Mouse (Mus musculus): Measurements from ENCODE around the gene Tcf7l2.

Gene Tcf7l2

DNA sequence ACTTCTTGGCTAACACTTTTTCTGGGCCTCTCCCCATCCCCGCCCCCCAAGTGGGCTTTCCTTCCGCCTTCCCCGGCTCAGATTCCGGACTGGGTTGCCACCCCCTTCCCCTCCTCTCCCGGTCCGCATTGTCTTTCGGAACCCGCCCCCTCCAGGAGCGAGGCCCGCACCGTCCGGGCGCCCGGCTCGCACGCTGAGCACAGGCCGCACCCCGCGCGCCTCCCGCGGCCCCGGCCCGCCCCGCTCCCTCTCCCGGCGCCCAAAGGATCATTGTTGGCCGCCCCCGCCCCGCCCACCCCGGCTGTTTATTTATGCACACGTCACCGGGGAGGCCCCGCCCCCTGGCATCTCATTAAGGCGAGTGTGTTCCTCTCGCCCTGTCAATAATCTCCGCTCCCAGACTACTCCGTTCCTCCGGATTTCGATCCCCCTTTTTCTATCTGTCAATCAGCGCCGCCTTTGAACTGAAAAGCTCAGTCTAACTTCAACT is at the start of gene Tcf7l2:
TSS of gene Tcf7l2 (plus strand) at position 382 of the 490 bp plus-strand sequence.
- peak; percentile 90 for DNase-seq

DNA sequence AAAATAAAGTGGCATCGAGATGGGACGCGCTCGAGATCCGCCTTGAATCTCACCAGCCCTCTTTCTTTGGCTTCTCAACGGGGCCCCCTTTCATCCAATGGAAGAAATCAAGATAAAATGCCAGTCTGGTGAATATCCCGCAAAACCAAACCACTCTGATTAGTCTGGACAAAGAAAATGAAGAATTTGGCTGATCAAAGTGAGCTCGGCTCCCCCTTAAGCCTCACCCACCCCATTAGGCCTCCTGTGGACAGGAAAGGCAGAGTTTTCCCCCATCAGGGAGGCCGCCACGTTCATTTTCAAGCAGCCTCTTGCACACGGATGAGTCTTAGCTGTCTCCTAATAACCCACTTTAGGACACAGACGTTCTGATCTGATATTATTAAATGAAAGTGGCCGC is 47.0 kb upstream of the Tcf7l2 start:
- no peak for DNase-seq

DNA sequence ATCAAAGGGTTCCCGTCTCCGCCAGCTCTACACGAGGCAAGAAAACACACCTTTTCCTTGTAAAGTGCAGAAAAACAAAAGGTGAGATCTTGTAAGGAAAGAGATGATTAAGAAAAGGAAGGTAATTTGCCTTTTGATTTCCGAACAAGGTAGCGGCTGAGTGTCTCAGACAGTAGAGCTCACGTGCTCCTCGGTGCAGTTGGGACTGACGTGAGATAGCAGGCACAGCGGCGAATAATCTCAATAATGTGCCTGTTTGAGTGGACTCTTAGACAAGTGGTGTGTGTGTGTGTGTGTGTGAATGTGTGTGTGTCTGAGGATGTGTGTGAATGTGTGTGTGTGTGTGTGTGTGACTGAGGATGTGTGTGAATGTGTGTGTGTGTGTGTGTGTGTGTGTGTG is 46.2 kb upstream of the Tcf7l2 start:
- no peak for DNase-seq

DNA sequence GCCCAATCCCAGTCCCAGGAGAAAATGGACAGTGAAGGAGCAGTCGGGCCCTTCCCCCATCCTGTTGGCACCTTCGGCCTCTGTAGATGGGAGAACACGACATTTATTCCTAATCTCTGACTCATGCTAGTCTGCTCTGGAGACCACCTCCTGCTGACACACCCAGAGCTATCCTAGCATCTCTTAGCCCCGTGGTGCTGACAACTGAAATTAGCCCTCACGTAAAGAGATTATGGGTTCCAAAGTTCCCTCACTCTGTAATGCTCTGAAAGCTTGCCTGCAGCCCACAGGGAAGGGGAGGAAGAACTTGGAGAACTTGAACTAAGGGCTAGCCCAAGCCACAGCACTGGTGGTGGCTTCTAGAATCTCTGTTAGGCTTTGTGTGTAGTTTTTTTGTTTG is 42.7 kb upstream of the Tcf7l2 start:
- DNase-seq, result no peak

DNA sequence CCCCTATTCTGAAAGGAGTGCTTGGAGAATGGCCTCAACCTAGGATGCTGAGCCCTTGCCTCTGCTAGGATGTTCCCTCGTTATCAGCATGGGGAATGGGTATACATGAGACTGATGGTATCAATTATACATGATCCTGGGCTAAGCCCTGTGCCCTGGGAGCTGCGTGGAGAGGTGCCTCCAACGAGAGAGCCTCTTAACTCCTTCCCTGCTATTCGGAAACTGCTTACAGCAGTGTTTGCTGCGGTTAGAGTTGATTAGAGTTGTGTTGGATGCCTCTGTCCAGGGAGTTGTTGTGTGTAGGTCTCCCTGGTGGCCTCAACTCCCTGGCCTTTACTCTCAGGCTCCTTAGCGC is 41.4 kb upstream of the Tcf7l2 start:
- no peak for DNase-seq

DNA sequence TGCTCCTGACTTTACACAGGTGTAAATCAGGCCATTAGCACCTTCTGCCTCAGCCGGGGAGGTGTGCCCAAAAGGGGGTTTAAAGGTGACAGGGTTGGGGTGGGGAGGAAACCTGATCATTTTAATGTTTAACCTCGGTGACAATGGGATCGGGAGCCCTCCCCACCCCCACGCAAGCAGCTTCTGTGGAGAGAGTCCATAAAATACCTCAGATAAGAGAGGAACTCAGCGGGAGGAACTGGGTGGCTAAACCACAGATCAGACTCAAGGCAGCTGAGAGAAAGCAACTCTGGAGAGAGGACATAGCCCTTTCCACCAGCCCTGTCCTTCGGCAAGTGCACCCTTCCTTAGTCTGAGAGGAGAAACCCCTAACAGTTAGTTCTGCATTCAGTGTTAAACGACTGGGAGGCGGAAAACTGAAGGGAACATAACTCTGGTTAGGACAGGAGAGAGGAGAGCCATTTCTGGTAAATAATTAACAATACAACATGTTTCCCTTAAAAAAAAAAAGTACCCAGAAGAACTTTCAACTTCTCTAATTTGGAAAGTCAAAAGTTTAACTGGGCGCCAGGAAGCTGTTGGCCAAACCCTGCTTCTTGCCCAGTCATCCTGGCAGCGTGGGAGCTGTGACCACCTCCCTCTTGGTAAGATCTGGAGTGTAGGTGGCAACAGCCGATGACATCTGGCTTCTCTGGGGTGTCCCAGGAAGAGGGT is 40.9 kb upstream of the Tcf7l2 start:
- peak; percentile 7 for DNase-seq

DNA sequence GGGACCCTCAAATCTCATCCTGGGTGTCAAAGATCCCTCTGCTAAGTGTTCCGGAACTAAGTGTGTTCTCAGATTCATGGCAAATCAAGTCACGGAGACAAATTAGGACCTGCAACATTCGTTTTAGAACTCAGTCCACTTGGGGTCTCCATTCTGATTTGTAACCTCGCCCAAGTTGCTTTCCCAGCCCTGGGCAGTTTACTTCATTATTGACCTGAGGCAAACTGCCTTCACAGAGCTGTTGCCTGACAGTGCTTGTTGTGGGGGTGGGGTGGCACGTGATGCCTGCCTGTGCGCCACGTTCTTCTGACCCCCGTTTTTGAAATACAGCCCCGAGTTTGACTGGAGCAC is 40.4 kb upstream of the Tcf7l2 start:
- DNase-seq, result no peak

DNA sequence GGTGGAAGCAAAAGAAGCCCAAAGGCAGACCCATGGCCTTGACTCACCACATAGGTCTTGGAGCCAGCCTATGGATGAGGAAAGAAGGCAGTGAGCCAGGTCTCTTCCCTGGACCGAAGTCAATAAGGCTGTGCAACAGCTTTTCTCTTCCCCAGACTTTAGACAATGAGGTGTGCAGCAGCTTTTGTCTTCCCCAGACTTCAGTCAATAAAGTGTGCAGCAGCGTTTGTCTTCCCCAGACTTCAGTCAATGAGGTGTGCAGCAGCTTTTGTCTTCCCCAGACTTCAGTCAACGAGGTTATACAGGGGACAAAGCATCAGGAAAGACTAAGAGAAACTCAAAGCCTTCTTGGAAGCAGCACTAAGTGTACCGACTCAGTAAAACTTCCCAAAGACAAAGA is 39.5 kb upstream of the Tcf7l2 start:
- DNase-seq, result no peak

DNA sequence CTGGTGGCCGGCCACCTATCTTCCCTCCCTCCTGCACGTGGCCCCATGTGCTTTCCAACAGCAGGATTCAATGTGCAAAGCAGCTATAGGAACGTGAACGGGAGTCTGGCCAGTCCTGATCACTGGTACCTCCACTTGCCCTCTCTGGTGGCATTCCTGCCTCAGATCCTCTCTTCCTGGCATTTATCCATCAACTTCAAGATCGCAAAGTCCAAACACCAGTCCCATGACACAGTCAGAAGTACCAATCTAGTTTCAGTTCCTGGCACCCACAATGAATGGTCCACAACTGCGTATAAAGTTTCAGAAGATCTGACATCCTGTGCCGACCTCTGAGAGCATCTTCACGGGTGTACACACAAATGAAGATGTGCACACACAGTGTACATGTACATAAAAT is 38.9 kb upstream of the Tcf7l2 start:
- DNase-seq, result no peak

DNA sequence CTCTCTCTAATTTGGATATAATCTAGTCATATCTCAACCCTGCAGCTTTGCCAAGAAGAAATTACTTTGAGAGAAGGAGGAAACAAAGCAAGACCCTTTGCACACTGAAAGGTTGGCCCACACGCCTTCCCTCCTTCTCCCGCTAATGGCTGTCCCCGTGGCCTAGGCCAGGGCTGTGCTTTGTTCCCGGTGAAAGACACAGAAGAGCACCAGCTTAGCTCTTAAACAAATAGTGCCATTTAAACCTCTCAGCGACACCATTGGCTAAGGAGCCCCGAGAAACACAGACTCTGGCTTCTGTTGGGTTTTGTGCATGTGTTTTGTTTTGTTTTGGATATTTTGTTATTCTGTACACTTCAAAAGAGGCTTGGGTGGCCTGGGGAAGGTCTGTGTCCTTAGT is 37.5 kb upstream of the Tcf7l2 start:
- DNase-seq, result no peak

DNA sequence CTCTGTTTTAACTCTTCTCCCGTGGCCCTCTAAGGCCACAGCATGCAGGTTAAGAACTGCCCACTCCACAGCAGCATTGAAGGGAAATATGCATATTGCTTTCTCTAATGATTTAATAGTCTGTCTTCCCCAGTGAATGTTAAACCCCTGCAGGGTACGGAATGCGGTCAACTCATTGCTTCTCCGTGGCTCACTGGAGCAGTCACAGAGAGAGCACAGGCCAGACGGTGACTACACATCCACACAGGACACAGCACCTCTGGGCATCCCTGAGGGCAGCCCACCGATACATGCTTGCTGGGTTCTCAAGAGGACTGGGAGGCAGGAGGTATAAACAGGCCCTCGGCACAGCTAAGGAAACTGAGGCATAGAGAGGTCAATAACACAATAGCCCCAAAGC is 35.3 kb upstream of the Tcf7l2 start:
- DNase-seq, result no peak

DNA sequence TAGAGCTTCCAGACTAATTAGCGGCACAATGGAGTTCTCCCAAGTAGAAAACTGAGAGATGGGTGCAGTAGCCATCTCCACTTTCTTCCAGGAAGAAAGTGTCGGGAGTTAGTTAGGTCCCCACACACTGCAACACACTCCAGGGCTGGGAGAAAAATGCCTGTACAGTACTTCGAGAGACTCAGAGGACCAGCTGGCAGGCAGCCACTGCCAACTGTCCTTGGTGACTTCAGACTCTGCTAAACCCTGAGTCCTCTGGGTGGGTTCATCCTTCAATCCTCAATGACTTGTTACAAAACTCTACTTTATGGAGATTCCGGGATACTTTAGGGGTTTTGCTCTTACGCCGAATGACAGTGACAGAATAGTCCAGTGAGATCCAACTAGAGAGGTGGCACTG is 34.8 kb upstream of the Tcf7l2 start:
- no peak for DNase-seq

DNA sequence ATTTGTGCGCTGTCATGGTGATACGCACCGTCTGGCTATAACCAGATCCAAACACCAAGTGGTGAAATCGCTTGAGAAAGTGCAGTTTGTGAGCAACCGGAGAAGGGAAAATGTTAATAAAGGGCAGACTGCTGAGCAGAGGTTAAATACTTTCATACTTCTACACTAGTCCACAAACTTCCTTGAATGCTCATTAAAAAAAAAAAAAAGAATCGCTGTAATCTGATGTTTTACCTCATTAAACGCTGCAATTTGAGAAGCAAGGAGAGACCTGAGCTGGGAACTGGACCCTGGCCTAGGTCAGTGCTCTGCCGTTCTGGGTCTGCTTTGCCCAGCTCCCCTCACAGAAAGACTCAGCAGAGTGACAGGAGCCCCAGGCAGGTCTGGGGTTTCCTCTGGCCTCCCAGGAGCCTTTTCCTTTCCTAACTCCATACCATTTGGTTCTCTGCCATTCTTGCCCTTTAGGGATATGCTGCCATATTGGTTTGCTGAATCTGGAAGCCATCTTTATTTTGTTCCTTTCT is 33.5 kb upstream of the Tcf7l2 start:
- DNase-seq, result no peak

DNA sequence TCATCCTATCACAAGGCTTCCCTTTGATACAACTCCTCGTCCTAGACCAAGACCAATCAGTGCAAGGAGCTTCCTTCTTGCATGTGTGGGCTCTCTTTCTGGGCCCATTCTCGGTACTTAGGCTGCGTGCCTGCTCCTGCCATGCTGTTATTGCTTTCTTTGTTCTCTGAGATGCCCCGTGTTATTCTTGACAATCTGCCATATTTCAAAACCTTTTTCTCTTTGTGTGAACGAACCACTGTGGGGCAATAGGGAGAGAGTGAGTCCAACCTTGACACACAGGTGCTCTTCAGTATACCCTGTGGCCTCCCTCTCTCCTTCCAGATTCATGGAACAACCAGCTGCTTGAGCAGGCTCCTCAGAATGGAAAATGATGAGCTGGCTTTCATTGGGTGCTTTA is 30.8 kb upstream of the Tcf7l2 start:
- no peak for DNase-seq

DNA sequence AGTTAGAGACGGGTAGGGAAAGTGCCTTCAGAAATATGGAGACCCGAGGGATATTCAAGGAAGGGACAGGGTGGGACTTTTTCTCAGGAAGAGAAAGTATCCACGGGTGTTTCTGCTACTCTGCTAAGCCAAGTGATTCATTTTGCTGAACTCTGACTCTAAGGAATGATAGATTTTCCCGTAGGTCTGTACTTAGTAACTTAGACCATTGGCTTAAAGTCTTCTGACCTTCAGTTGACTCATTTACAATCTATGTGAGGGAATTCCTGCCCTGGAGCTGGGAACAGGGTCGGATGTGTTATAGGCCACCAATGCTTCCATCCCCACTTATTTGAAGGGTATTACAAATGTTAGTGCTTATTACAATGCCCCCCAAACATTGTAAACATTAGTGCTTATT is 29.9 kb upstream of the Tcf7l2 start:
- no peak for DNase-seq

DNA sequence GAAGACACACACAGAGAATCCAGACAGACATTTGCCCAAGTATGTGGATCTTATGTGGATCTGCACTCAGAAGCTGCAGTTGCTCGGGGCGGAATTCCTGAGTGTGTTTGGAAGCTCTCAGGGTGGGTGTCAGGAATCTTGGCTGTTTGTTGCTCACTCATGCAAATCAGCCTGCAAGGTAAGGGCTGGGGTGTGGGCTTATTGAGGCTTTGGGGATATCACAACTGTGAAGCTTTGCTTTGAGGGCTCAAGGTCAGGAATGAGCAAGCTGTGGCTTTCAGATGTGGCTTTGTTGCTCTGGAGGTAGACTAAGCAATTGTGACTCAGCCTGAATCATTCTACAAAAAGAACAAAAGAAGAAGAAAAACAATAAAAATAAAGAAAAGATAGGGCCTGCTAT is 28.9 kb upstream of the Tcf7l2 start:
- DNase-seq, result no peak

DNA sequence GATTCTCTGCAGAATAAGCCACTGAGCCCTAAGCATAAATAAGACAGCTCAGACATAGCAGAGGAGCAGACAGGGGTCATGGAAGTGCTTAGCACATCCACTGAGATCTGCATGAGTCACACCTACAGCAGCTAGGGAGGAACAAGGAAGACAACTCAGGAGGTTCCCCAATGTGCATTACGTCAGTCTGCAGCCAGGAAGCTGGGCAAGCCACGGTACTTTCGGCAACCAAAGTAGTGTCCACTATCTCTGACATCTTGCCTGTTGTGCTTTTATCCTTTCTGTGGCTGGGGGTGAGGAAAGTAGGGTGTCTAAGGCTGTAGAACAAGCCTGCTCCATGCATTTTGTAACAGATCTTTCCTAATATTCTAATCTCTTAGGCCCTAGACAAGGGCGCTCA is 27.6 kb upstream of the Tcf7l2 start:
- no peak for DNase-seq

DNA sequence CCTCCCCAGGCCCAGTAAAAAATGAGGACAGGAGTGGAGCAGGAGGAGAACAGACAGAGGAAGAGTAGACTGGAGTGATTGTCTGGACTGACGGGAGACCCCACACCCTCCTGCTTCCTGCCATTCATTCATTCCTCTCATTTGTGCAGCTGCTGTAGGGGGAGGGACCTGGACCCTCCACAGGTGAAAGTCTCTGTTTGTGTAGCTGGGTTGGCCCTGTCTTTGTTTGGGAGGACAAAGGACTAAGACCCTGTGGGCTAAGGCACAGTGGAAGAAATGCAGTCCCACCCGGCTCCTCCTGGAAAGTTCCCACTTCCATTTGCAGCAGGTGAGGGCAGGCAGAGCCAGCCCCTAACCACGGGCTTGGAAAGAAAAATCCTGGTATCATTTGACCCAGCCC is 27.0 kb upstream of the Tcf7l2 start:
- no peak for DNase-seq

DNA sequence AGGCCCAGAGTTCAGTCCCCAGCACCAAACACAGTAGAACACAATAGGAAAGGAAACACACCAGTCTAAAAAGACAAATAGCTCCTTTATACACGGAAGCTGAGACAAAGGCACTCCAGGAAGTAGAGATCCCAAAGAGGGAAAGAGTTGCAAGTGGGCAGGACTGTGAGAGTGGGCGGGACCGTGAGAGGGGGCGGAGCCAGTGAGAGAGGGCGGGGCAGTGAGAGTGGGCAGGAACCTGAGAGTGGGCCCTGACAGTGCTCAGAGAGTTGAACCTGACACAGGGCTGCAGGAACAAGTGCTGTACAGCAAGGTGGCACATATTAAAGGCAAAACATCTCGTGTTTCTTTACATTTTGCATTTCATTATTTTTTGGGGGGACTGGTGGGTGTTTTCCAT is 22.5 kb upstream of the Tcf7l2 start:
- DNase-seq, result no peak

DNA sequence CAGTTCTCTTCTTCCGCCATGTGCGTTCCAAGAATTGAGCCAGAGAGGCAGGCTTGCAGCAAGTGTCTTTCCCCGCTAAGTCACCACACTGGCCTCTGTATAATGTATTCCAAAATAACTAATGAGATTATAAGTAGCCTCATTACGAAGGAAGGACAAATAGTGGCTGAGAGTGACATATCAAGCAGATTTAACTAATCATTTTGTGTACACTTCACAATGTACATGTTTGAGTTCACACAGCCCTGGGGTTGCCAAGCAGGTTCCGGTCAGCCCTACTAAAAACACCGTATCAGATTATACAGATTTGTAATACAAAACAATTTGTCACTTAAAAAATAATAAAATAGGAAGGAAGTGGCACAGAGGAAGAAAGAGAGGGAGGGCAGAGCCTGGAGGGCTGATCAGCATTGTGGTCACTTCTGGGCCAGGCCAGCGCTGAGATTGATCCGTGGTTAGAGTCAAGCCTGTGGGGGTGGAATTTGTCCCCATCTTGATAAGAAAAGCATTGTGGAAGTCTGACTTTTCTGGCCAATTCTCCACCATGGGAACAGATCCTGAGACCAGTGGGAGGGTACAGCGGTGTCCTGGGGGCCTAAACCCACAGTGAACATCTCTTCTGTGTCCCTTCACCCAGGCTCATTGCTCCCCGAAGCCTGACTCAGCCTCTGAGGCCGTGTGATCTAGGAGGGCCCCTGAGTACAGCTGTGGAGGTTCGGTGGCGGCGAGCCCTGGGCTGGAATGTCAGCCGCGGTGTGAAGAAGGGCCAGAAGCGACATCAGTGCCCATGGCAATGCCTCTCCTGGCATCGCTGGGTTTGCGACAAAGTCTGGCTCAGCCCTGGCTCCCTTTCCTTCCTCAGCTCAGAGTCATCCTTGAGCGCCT is 21.9 kb upstream of the Tcf7l2 start:
- no peak for DNase-seq

DNA sequence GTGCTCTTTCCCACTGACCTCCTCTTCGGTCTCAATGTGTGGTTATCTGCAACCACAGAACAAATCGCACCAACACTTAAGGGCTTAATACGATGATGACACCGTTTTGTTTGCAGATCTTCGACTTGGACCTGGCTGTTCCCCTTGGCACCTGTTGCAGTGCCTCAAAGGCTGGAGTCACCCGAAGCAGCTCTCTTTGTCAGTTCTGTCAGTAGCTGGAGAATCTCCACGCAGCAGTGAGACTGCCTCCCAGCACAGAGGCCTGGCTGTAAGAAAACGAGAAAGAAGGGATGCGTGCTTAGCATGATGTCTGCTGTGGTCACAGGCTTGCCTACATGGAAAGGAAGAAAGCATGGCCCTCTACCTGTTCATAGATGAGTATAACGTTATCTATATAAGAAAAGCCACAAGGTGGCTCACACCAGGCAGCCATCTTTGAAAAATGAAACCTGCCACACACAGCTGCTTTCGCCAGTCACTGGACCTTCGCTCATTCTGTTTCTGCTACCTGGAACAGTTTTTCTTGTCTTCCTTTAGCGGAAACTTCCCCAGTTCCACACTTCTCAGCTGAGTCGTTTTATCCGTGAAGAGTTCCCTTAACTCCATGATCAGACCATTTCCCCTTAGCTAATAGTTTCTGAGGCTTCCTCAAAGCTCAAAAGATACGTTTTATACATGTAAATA is 21.1 kb upstream of the Tcf7l2 start:
- no peak for DNase-seq

DNA sequence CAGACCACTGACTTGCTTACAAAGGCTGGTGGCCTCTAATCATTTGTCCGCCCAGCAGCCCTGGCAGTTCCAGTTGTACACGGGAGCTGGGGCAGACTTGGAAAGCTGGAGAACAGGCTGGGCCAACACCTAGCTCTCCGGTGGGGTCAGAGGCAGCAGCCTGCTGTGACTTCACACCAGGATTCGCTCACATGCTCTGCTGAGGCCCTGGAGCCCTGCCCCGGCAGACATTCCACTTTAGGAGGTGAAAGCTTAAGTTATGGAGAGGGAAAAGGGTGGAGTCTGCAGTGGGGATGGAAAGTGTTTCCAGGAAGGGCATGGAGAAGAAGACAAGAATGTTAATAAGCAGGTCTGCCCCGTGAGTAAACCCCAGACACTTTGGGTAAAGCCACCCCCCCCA is 19.2 kb upstream of the Tcf7l2 start:
- DNase-seq, result no peak

DNA sequence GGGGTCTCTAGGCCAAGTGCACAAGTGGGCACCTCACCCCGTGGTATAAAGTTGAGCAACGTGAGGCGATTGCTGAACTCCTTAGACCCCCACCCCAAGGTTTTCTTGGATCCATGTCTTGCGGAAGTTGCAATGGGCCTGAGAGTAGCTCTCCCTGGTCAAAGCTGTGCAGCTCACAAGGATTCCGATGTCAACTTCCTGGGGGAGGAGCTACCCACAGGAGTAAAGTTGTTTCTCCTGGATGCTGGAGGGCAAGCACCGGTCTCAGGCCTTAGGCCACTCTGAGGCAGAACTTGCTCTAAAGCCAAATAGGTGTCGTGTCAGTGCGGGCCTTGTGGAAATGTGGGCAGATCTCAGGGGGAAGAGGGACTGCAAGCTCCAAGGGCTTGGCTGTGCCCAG is 12.2 kb upstream of the Tcf7l2 start:
- no peak for DNase-seq

DNA sequence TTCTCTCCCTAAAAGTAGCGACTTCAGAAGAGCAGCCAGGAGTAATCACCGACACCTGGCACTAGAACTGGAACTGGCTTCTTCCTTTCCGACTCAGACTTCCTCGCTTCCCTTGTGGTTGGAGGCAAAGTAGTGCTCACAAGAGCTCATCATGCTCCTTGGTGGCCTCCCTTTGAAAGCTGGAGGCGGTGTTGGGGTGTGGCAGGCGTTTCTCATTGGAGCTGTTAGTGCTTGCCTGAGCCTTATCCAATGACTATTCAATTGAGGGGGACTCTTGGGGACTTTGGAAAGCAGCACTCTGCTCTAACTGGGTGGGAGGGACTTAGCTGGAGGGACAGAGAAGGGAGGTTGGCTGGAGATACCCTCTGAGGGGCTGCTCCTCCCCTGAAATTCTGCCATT is 9.1 kb upstream of the Tcf7l2 start:
- DNase-seq, result no peak
